Mouse (Mus musculus): ENCODE measurements around the gene Ube2e2. TPM values are rescaled to one million over a fixed set of nuclear protein-coding genes. Genes with fewer than 3 reads are reported as not detected.

The Ube2e2 gene
- polyA plus RNA-seq, 2 experiments = 69.7 to 82.7 TPM

GRCm38 (mm10) chr14:18618603-18619002 is 275.5 kb downstream of the Ube2e2 start:
- TF ChIP-seq POLR2A (IDR thresholded peaks at IDR 0.05; ENCODE audit: borderline replicate concordance, extremely low read depth, insufficient read depth, insufficient read length) = no peak
- no peaks in the 10 kb centered on the region for H3K27me3 ChIP-seq (ENCODE audit: control insufficient read depth, insufficient read depth, low read length)
- H3K4me3 ChIP-seq (replicated peaks; ENCODE audit: low read length) = no peak overlapping the region
- H3K4me1 ChIP-seq (ENCODE audit: control insufficient read depth, insufficient read depth, low read length) = no peaks in the 10 kb centered on the region
- no peak overlapping the region for H3K27ac ChIP-seq (replicated peaks; ENCODE audit: low read depth, low read length)
- H3K36me3 ChIP-seq (ENCODE audit: control insufficient read depth, insufficient read depth, low read length) = no peaks in the 10 kb centered on the region
- DNase-seq (ENCODE audit: low spot score) (no peak), ATAC-seq (ENCODE audit: low FRiP score, low read depth) (no peak)
- H3K9ac ChIP-seq (ENCODE audit: low read depth, low read length, severe bottlenecking) = no peak overlapping the region
- 74% methylated on average over 2 of the region's 2 CpGs for WGBS
- H3K9me3 ChIP-seq (ENCODE audit: control insufficient read depth, low read length) = no peaks in the 10 kb centered on the region
- H3K4me2 ChIP-seq (replicated peaks; ENCODE audit: low read depth, low read length, severe bottlenecking) = no peak overlapping the region

GRCm38 (mm10) chr14:18601927-18602326 is 292.1 kb downstream of the Ube2e2 start:
- no peaks in the 10 kb centered on the region for H3K9me3 ChIP-seq (ENCODE audit: control insufficient read depth, low read length)
- DNase-seq (ENCODE audit: low spot score) = no peak
- no peak overlapping the region for H3K4me2 ChIP-seq (replicated peaks; ENCODE audit: low read depth, low read length, severe bottlenecking)
- TF ChIP-seq POLR2A (IDR thresholded peaks at IDR 0.05; ENCODE audit: borderline replicate concordance, extremely low read depth, insufficient read depth, insufficient read length) = no peak
- WGBS = 58% methylated on average over 1 of the region's 1 CpGs
- no peak overlapping the region for H3K4me3 ChIP-seq (replicated peaks; ENCODE audit: low read length)
- no peak overlapping the region for H3K27ac ChIP-seq (replicated peaks; ENCODE audit: low read depth, low read length)
- no peak overlapping the region for H3K9ac ChIP-seq (ENCODE audit: low read depth, low read length, severe bottlenecking)
- H3K4me1 ChIP-seq (ENCODE audit: control insufficient read depth, insufficient read depth, low read length) = no peaks in the 10 kb centered on the region
- H3K27me3 ChIP-seq (ENCODE audit: control insufficient read depth, insufficient read depth, low read length) = no peaks in the 10 kb centered on the region
- no peak for ATAC-seq (ENCODE audit: low FRiP score, low read depth)
- H3K36me3 ChIP-seq (ENCODE audit: control insufficient read depth, insufficient read depth, low read length) = no peaks in the 10 kb centered on the region

- Histone ChIP-seq H3K9ac (ENCODE audit: low read depth, low read length, severe bottlenecking) (no peak overlapping the region), H3K4me1 (ENCODE audit: control insufficient read depth, insufficient read depth, low read length) (no peaks in the 10 kb centered on the region), H3K36me3 (ENCODE audit: control insufficient read depth, insufficient read depth, low read length) (no peaks in the 10 kb centered on the region), H3K27me3 (ENCODE audit: control insufficient read depth, insufficient read depth, low read length) (no peaks in the 10 kb centered on the region), H3K9me3 (ENCODE audit: control insufficient read depth, low read length) (no peaks in the 10 kb centered on the region), H3K27ac (replicated peaks; ENCODE audit: low read depth, low read length) (no peak overlapping the region), H3K4me2 (replicated peaks; ENCODE audit: low read depth, low read length, severe bottlenecking) (no peak overlapping the region), H3K4me3 (replicated peaks; ENCODE audit: low read length) (no peak overlapping the region)
- ATAC-seq (ENCODE audit: low FRiP score, low read depth) (no peak), DNase-seq (ENCODE audit: low spot score) (no peak)
- 47% methylated on average over 4 of the region's 4 CpGs for WGBS
- no peak for TF ChIP-seq POLR2A (IDR thresholded peaks at IDR 0.05; ENCODE audit: borderline replicate concordance, extremely low read depth, insufficient read depth, insufficient read length)
Observed at GRCm38 (mm10) chr14:18586239-18587034, 307.6 kb downstream of the Ube2e2 start.

GRCm38 (mm10) chr14:18581735-18582134 is 312.3 kb downstream of the Ube2e2 start:
- WGBS = 77% methylated on average over 4 of the region's 4 CpGs
- ATAC-seq (ENCODE audit: low FRiP score, low read depth) = no peak
- no peaks in the 10 kb centered on the region for H3K27me3 ChIP-seq (ENCODE audit: control insufficient read depth, insufficient read depth, low read length)

GRCm38 (mm10) chr14:18574756-18575155 is 319.3 kb downstream of the Ube2e2 start:
- Histone ChIP-seq H3K27ac (replicated peaks; ENCODE audit: low read depth, low read length) (no peak overlapping the region), H3K4me2 (replicated peaks; ENCODE audit: low read depth, low read length, severe bottlenecking) (no peak overlapping the region), H3K4me3 (replicated peaks; ENCODE audit: low read length) (no peak overlapping the region), H3K36me3 (ENCODE audit: control insufficient read depth, insufficient read depth, low read length) (no peaks in the 10 kb centered on the region), H3K4me1 (ENCODE audit: control insufficient read depth, insufficient read depth, low read length) (no peaks in the 10 kb centered on the region), H3K27me3 (ENCODE audit: control insufficient read depth, insufficient read depth, low read length) (no peaks in the 10 kb centered on the region), H3K9ac (ENCODE audit: low read depth, low read length, severe bottlenecking) (no peak overlapping the region), H3K9me3 (ENCODE audit: control insufficient read depth, low read length) (no peaks in the 10 kb centered on the region)
- no peak for ATAC-seq (ENCODE audit: low FRiP score, low read depth)
- WGBS = 34% methylated on average over 2 of the region's 2 CpGs
- no peak for DNase-seq (ENCODE audit: low spot score)
- no peak for TF ChIP-seq POLR2A (IDR thresholded peaks at IDR 0.05; ENCODE audit: borderline replicate concordance, extremely low read depth, insufficient read depth, insufficient read length)

More at GRCm38 (mm10) chr14:18581735-18582134, 312.3 kb downstream of the Ube2e2 start:
- TF ChIP-seq POLR2A (IDR thresholded peaks at IDR 0.05; ENCODE audit: borderline replicate concordance, extremely low read depth, insufficient read depth, insufficient read length) = no peak
- no peak for DNase-seq (ENCODE audit: low spot score)
- H3K4me2 ChIP-seq (replicated peaks; ENCODE audit: low read depth, low read length, severe bottlenecking) = no peak overlapping the region
- no peaks in the 10 kb centered on the region for H3K36me3 ChIP-seq (ENCODE audit: control insufficient read depth, insufficient read depth, low read length)
- no peaks in the 10 kb centered on the region for H3K9me3 ChIP-seq (ENCODE audit: control insufficient read depth, low read length)
- H3K27ac ChIP-seq (replicated peaks; ENCODE audit: low read depth, low read length) = no peak overlapping the region
- no peak overlapping the region for H3K4me3 ChIP-seq (replicated peaks; ENCODE audit: low read length)
- no peaks in the 10 kb centered on the region for H3K4me1 ChIP-seq (ENCODE audit: control insufficient read depth, insufficient read depth, low read length)
- H3K9ac ChIP-seq (ENCODE audit: low read depth, low read length, severe bottlenecking) = no peak overlapping the region

Data from limb, embryonic 14.5 days (tissue).